Mouse (Mus musculus) urinary bladder, adult 18-20 months (tissue): Measurements from ENCODE around the gene Usp5.

Experiments
- DNase-seq, 2 experiments: peaks; one replicate each; pipeline ENCODE4 v3.0.0; 2022; ENCODE audit warnings: low spot score in 2 of 2, mixed read lengths in 2 of 2

Usp5 gene

DNA sequence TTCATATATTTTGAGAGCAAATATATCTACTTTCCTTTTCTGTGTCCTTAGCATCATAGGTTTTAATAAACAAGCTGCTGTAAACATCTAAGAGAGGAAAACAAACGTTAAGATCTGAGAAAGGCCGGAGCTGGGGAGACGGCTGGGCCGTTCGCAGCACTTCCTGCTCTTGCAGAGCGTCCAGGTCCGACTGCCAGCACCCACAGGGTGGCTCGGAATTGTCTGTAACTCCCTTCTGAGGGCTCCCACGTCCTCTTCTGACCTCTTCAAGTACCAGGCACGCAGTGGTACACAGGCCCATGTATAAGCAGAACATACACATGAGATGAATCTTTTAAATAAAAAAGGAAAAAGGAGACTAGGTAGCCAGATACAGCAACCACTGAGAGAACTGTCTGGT lies 41.6 kb downstream of the Usp5 start:
- no peak for DNase-seq

DNA sequence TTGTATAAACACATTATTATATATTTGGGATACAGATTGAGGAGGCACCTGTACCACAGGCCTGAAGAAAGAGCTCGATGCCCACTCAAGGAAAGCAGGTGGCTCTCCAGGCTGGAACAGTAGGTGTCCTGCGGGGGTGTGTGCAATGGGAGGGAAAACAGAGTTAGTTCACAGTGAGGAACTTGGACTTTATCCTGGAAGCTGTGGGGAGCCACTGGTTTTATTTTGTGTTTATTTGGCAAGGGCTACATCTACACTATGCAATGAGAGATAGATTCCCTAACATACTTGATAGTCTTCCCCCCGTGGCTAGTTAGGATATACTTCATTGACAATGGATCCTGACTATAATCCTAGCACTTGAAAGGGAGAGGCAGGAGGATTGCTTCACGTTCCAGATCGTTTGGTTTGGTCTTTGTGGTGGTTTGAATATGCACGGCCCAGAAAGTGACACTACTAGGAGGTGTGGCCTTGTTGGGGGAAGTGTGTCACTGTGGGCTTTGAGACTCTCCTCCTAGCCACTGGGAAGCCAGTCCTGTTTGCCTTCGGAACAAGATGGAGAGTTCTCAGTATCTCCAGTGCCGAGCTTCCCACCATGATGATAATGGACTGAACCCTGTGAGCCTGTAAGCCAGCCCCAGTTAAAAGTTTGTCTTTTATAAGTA lies 42.4 kb downstream of the Usp5 start:
- no peak for DNase-seq

DNA sequence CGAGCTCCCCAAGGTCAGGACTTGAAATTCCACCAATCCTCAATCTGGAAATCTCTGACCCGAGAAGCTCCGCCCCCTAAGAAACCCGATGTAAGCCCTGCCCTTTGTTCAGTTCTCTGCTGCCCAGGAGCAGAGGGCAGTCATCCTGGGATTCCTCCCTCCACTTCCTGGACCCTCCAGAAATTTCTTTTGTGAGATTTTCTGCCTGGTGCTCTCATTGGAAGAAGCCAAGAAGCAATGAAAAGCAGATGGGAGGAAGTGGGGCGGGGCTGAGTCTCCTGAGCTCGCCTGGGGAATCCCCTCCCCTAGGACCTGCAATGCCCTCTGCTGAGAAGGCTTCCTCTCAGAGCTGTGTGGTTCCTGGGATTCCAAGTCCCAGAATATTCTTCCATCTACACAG lies 46.8 kb downstream of the Usp5 start:
- no peak for DNase-seq

DNA sequence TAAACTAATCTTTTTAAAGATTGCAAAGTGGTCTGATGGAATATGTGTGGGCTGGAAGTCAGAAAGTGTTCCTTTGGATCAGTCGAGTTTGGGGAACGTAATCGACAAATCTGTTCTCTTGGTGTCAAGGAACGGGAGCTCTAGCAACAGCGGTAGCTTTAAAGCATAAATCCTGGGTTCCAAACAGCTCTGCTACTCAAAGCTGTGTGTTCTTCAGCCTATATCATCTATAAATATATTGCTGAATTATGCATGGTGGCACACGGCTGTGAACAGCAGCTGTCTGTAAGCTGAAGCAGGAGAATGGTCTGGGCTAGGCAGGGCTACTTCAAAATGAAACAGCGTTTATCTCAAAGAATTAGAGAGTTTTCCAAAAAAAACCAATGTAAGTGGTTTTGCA lies 48.4 kb downstream of the Usp5 start:
- no peak for DNase-seq

DNA sequence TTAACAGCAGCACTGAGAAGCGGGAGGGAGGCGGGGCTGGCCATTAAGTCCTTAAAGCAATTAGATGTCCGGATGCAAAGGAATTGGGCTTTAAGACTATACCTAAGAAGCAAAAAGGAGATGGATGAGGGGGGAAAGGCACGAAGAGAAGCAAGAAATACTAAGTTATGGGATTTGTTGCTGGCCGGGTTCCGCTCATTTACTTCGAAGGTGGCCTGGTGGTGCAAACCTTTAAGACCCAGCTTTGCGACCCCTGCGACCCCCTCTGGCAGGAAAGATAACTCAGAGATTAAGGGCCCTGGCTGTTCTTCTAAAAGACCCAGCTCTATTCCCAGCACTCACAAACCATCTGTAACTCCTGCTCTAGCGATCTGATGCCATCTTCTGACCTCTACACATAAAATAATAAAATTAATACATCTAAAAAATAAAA lies 49.3 kb downstream of the Usp5 start:
- no peak for DNase-seq

DNA sequence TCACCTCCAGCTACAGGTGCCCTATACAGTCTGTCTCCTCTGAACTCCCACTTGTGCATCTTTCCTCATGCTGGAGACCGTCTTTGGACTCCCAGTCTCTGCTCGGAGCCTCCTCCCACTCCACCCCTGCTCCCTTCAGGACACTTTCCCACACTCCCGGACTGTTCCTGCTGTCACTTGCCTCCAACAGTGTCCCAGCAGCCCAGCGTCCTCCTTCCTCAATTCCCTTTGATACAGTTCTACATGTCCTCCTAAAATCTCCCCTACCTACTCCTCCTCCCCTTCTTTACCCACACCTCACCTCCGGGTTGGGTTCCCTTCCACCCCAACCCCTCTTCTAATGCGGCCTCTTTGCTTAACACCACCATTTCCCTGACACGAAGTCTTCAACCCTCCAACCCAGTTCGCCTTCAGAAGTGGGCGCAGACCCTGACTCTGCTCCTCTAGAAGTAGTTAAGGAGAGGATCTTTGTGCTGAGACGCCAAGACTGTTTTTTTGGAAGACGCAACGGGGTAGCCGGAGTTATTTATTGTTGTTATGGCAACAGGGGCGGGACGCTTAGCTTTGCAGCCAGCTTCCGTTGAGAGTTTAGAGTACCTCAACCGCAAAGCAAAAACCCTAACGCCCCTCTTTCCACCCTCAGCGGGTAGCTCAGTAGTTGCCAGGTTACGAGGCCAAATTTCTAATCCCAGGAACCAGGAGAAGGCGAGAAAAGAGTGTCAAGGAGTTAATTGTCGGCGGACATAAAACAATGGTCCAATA lies 49.9 kb downstream of the Usp5 start, which contains the start of gene Lrrc23:
Gene Lrrc23, minus strand, starts transcription at position 506 of the 762 bp plus-strand sequence.
- no peak for DNase-seq

DNA sequence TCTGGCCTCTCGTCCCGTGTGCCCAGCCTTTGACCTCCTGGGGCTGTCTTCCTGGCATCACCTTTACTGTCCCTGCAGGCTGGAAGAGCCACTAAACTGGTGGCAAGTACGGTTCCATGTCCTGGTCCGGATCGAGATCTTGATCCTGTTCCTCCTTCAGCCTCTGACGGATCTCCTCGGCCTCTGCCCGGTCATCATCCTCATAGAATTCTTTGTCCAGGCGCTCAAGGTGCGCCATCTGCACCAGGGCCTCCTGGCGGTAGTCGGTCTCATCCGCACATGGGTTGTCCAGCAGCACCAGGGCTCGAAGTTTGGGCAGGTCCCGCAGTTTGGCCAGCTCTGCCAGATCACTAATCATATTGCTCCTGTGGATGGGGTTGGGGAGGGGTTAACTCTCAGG lies 58.8 kb downstream of the Usp5 start:
- no peak for DNase-seq

DNA sequence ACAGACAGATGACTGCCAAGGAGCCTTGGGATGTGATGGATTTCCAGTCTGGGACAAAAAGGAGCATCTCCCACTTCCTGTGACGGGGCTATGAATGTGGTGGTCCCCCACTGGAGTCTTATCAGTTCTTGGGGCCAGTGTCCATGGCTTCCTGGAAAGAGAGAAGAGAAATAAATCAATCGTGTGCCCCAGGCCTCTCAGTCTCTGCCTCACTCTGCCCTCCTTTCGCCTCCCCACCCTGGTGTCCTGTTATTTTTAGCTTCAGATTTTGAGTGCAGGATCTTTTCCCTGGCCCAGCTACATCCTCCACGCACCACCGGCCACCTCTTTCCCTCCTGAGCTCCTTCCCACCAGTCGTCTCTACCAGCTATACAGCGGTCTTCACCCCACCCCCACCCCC lies 59.3 kb downstream of the Usp5 start:
- no peak for DNase-seq

DNA sequence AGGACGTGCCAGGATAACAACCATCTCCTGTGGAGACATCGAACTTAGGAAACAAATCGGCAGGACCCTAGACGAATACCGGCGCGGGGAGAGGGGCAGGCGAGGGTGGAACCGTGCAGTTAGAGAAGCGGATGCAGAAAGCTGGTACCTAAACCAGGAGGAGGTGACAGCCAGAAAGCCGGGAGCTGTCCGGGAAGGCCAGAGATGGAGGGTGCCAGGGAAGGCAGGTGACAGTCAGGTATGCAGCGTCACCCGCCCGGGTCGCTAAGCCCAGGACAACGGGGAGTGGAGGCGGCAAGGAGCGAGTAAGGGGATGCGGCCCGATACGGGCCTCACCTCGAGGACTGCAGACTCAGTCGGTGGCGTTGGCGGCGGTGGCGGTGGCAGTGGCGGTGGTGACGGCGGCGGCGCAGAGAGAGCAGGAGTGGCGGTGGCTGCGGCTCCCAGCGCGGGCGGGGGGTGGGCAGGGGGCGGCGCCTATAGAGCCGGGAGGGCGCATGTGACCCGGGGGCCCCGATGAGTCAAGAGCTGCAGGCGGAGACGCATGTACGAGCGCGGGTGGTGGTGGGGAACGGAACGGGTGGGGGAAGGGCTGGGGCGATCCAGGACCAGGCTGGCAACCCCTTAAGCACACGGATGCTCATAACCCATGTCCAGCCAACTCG lies 60.1 kb downstream of the Usp5 start, which contains the start of gene Eno2:
Gene Eno2, minus strand, starts transcription at position 573 of the 665 bp plus-strand sequence.
- DNase-seq: no peak

DNA sequence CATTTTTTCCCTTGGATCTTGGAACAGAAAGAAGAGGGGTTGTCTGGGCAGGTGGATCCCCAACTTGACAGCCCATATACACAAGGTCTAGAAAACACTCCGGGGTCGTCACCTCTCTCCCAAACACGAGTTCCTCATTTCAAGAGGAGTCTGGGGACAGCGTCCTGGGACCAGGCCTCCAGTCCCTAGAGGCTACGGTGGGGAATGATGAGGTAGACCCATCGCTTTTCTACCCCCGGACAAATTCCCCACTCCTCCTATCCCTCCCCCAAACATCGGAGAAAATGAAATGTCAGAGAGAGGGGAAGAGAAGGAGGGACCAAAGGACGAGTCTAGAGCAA lies 60.6 kb downstream of the Usp5 start:
- DNase-seq: no peak

DNA sequence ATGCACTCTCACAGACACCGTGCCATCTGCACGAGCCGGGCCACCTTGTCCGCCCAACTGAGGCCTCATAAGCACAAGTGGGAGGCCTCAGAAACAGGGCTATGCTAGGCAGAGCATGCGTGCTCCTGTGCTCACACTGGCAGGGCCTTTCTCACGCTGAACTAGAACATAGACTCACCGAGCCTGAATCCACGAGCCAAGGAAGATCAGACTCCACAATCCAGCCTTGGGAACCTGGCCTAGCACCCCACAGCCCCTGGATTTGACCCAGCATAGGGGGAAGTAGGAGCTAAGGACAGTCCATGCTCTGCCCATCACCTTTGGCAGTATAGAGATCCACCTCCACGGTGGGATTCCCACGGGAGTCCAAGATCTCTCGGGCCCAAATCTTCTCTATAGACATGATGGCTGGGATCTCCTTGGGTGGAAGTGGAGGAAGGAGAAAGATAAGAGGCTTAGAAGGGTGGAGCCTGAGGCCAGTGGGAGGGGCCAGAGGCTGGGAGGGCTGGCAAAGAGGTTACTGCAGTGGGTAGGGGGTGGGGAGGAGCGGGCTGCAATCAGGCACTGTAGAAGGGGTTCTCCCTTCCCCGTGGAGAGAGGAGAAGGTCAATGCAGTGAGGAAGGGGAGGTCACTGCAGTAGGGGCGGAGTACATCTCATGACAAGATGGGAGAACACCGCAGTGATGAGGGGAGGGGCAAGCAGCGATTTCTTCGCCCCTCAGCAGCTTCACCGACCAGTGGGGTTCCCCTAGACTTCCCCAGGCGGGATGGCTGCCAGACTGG lies 61.2 kb downstream of the Usp5 start:
- DNase-seq: no peak

DNA sequence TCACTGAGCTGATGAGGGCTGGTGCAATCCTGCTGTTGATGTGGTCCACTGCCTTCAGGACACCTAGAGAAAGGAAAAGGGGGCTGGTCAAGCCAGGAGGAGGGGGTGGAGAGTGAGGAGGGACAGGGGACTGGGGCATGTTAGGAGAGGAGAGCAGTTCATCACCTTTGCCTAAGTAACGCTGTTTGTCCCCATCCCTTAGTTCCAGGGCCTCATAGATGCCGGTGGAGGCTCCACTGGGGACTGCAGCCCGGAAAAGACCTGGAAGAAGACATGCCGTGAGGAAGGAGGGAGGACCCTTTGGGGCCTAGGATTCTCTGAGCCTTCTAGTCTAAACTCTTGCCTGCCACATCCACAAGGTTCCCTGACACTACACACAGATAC lies 61.8 kb downstream of the Usp5 start:
- DNase-seq: no peak

DNA sequence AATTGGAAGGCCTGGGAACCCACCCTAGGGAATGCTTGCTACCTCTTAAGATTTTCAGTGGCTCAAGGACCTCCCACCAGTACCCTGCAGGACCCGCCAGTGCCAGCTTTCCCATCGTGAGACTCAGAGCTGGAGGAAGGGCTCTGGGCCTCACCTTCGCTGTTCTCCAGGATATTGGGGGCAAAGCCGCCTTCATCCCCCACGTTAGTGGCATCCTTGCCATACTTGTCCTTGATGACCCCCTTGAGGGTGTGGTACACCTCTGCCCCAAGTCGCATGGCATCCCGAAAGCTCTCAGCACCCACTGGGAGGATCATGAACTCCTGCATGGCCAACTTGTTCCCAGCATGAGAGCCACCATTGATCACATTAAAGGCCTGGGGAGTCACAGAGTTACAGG lies 63.3 kb downstream of the Usp5 start:
- DNase-seq: no peak
